Mouse (Mus musculus): ENCODE results near the gene Nat8f2.
"Not testable (repeated sequence)": the region's sequence is repeated elsewhere in the genome, so short reads cannot be mapped to it uniquely, and the experiment has no call there.

DNA sequence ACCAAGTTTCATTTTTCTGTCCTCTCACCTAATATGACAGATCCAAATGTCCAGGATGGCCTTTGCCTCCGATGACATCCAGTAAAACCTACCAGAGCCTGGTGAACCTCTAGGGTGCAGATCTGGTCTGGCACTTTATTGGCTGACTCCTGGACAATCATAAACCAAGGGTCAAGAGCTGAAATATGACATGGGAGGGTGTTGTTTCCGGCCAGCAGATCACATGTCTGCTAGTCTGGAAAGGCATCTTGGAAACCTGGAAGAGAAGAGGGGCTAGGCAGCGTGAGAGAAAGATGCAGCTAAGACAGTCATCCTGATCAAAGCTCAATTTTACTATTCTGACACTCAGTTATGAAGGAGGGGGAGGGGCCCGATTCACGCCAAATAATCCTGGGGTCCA, at the start of gene Nat8f2:
- not testable (repeated sequence) for TF ChIP-seq CTCF, POLR2A (IDR thresholded peaks at IDR 0.05; ENCODE audit: insufficient read depth, low read depth, low read length)

Data from olfactory bulb, adult 2 months (tissue).